Mouse (Mus musculus) lung, embryonic 15.5 days (tissue): ENCODE results near the gene Cst9. TPM values are rescaled to one million over a fixed set of nuclear protein-coding genes. Genes with fewer than 3 reads are reported as not detected.

ENCODE experiments used
- ATAC-seq: fragments of 200-750 bp; cut with Nextera tagmentation; 2 replicates; pipeline ENCODE4 v1.8.0; 2017; ENCODE audit warnings: moderate number of reproducible peaks, borderline replicate concordance; ENCODE audit not compliant: low FRiP score, low TSS enrichment; ENCODE audit errors: extremely low read depth
- H3K27ac ChIP-seq: fragments of 300-500 bp; sonication (generic); 2 replicates; pipeline ENCODE4 v1.5.1; 2015; ENCODE audit warnings: moderate library complexity, mild to moderate bottlenecking, inconsistent platforms
- H3K27me3 ChIP-seq: fragments of 300-500 bp; sonication (generic); 2 replicates; pipeline ENCODE4 v1.6.1; 2015; ENCODE audit warnings: inconsistent platforms
- H3K36me3 ChIP-seq: fragments of 300-500 bp; sonication (generic); 2 replicates; pipeline ENCODE4 v1.6.1; 2015; ENCODE audit warnings: inconsistent platforms
- H3K4me1 ChIP-seq: fragments of 300-500 bp; sonication (generic); 2 replicates; pipeline ENCODE4 v1.6.1; 2015; ENCODE audit warnings: inconsistent platforms
- H3K4me2 ChIP-seq: fragments of 300-500 bp; sonication (generic); 2 replicates; pipeline ENCODE4 v1.6.1; 2015; ENCODE audit warnings: inconsistent platforms, mild to moderate bottlenecking, moderate library complexity
- H3K4me3 ChIP-seq: fragments of 300-500 bp; sonication (generic); 2 replicates; pipeline ENCODE4 v1.5.1; 2015; ENCODE audit warnings: mild to moderate bottlenecking, inconsistent platforms
- H3K9ac ChIP-seq: fragments of 300-500 bp; sonication (generic); 2 replicates; pipeline ENCODE4 v1.6.1; 2015; ENCODE audit warnings: inconsistent platforms
- H3K9me3 ChIP-seq: fragments of 300-500 bp; sonication (generic); 2 replicates; pipeline ENCODE4 v1.6.1; 2016; ENCODE audit warnings: inconsistent platforms
- WGBS: fragments of 180-500 bp; shearing (Covaris S2); methylation state at CpG from one replicate; pipeline ENCODE4 v1.1.7; 2015; 5-methylcytosine and 5-hydroxymethylcytosine counted together
- polyA plus RNA-seq: library from polyadenylated mRNA; unstranded; fragments of >200 nt; fragmentation: Nextera tagmentation; extraction: Ambion mirVana; gene quantifications from 2 replicates; pipeline ENCODE4 v1.2.1, GENCODE M21; 2015

Cst9 gene
- polyA plus RNA-seq, 1 experiment from 2014 or later = 0.37 TPM

- H3K27ac ChIP-seq = no peak overlapping the region
- no peaks in the 10 kb centered on the region for H3K27me3 ChIP-seq
- no peak for ATAC-seq
- H3K4me1 ChIP-seq = peaks cover 10% of the 10 kb centered on the region
- no peak overlapping the region for H3K9ac ChIP-seq
- no peak overlapping the region for H3K4me2 ChIP-seq
- WGBS = 61% methylated on average over 4 of the region's 4 CpGs
- H3K4me3 ChIP-seq = no peak overlapping the region
- no peaks in the 10 kb centered on the region for H3K36me3 ChIP-seq
- H3K9me3 ChIP-seq = no peaks in the 10 kb centered on the region
Measured at GRCm38 (mm10) chr2:148857506-148857905, 22.6 kb downstream of the Cst9 start.

GRCm38 (mm10) chr2:148860993-148861392 is 26.0 kb downstream of the Cst9 start:
- Histone ChIP-seq H3K27me3 (no peaks in the 10 kb centered on the region), H3K27ac (no peak overlapping the region), H3K9ac (no peak overlapping the region), H3K36me3 (no peaks in the 10 kb centered on the region), H3K4me1 (peaks cover 10% of the 10 kb centered on the region), H3K4me2 (no peak overlapping the region), H3K4me3 (no peak overlapping the region), H3K9me3 (no peaks in the 10 kb centered on the region)
- ATAC-seq = no peak
- WGBS = 68% methylated on average over 4 of the region's 4 CpGs

- no peak overlapping the region for H3K27ac ChIP-seq
- no peak overlapping the region for H3K4me3 ChIP-seq
- H3K36me3 ChIP-seq = no peaks in the 10 kb centered on the region
- no peaks in the 10 kb centered on the region for H3K9me3 ChIP-seq
- no peak overlapping the region for H3K9ac ChIP-seq
- H3K27me3 ChIP-seq = no peaks in the 10 kb centered on the region
- no peak overlapping the region for H3K4me2 ChIP-seq
- ATAC-seq = no peak
- H3K4me1 ChIP-seq = peaks cover 6% of the 10 kb centered on the region
Measured at GRCm38 (mm10) chr2:148861693-148862092, 26.7 kb downstream of the Cst9 start.

- ATAC-seq = 0 out of 2 replicates have a peak, but pooled peaks have one; percentile 19
Measured at GRCm38 (mm10) chr2:148864966-148865365, 30.0 kb downstream of the Cst9 start, which contains the start of gene 9230104L09Rik. Gene 9230104L09Rik, minus strand, starts transcription at chr2:148865038.

GRCm38 (mm10) chr2:148868959-148869358 is 34.0 kb downstream of the Cst9 start:
- Histone ChIP-seq H3K27me3 (no peaks in the 10 kb centered on the region), H3K27ac (no peak overlapping the region), H3K36me3 (peaks cover 21% of the 10 kb centered on the region), H3K4me2 (no peak overlapping the region), H3K9ac (no peak overlapping the region), H3K4me1 (peaks cover 18% of the 10 kb centered on the region), H3K4me3 (no peak overlapping the region), H3K9me3 (no peaks in the 10 kb centered on the region)
- ATAC-seq = no peak
- WGBS = 44% methylated on average over 1 of the region's 1 CpGs

More at GRCm38 (mm10) chr2:148864966-148865365, 30.0 kb downstream of the Cst9 start, which contains the start of gene 9230104L09Rik:
- 35% methylated on average over 2 of the region's 2 CpGs for WGBS
- Histone ChIP-seq H3K36me3 (no peaks in the 10 kb centered on the region), H3K27me3 (no peaks in the 10 kb centered on the region), H3K9me3 (no peaks in the 10 kb centered on the region), H3K27ac (no peak within 1 kb of the TSS), H3K4me2 (no peak within 1 kb of the TSS), H3K9ac (no peak within 1 kb of the TSS), H3K4me1 (no peaks in the 10 kb centered on the region), H3K4me3 (no peak within 1 kb of the TSS)

GRCm38 (mm10) chr2:148870526-148870925 is 35.6 kb downstream of the Cst9 start:
- H3K9ac ChIP-seq = no peak overlapping the region
- H3K4me2 ChIP-seq = no peak overlapping the region
- 80% methylated on average over 3 of the region's 3 CpGs for WGBS

GRCm38 (mm10) chr2:148872860-148873259 is 37.9 kb downstream of the Cst9 start:
- Histone ChIP-seq H3K36me3 (peaks cover 21% of the 10 kb centered on the region), H3K9ac (peak overlapping the region; percentile 95; the same call in 1 of the 2 replicates), H3K4me1 (peaks cover 42% of the 10 kb centered on the region), H3K27ac (peak overlapping the region; percentile 53), H3K4me2 (peak overlapping the region; percentile 80), H3K9me3 (no peaks in the 10 kb centered on the region), H3K27me3 (no peaks in the 10 kb centered on the region), H3K4me3 (peak overlapping the region; percentile 95)
- no peak for ATAC-seq
- WGBS = 31% methylated on average over 4 of the region's 4 CpGs

More at GRCm38 (mm10) chr2:148870526-148870925, 35.6 kb downstream of the Cst9 start:
- Histone ChIP-seq H3K9me3 (no peaks in the 10 kb centered on the region), H3K27me3 (no peaks in the 10 kb centered on the region), H3K36me3 (peaks cover 21% of the 10 kb centered on the region), H3K4me1 (peaks cover 26% of the 10 kb centered on the region), H3K4me3 (no peak overlapping the region), H3K27ac (no peak overlapping the region)
- no peak for ATAC-seq

GRCm38 (mm10) chr2:148874224-148874616 is 39.3 kb downstream of the Cst9 start:
- Histone ChIP-seq H3K4me1 (peaks cover 46% of the 10 kb centered on the region), H3K36me3 (peaks cover 21% of the 10 kb centered on the region), H3K4me3 (peak overlapping the region; percentile 95), H3K4me2 (peak overlapping the region; percentile 80), H3K27ac (peak overlapping the region; percentile 53; the same call in 1 of the 2 replicates), H3K27me3 (no peaks in the 10 kb centered on the region), H3K9ac (peak overlapping the region; percentile 95), H3K9me3 (no peaks in the 10 kb centered on the region)
- 13% methylated on average over 3 of the region's 3 CpGs for WGBS
- ATAC-seq = peak; percentile 25; the same call in 1 of the 2 replicates

GRCm38 (mm10) chr2:148874617-148875334 is 39.8 kb downstream of the Cst9 start:
- ATAC-seq = peak; percentile 55
- no peaks in the 10 kb centered on the region for H3K9me3 ChIP-seq
- H3K36me3 ChIP-seq = peaks cover 21% of the 10 kb centered on the region
- peak overlapping the region; percentile 97 for H3K27ac ChIP-seq
- H3K4me1 ChIP-seq = peaks cover 46% of the 10 kb centered on the region
- peak overlapping the region; percentile 95 for H3K4me3 ChIP-seq
- WGBS = under 1% methylated on average over 34 of the region's 34 CpGs
- peak overlapping the region; percentile 80 for H3K4me2 ChIP-seq
- no peaks in the 10 kb centered on the region for H3K27me3 ChIP-seq
- peak overlapping the region; percentile 95 for H3K9ac ChIP-seq

- Histone ChIP-seq H3K9me3 (no peaks in the 10 kb centered on the region), H3K27me3 (no peaks in the 10 kb centered on the region), H3K4me1 (peaks cover 46% of the 10 kb centered on the region), H3K27ac (peak within 1 kb of the TSS; percentile 97), H3K9ac (peak within 1 kb of the TSS; percentile 95), H3K4me2 (peak within 1 kb of the TSS; percentile 80), H3K4me3 (peak within 1 kb of the TSS; percentile 95), H3K36me3 (peaks cover 20% of the 10 kb centered on the region)
- peak; percentile 94 for ATAC-seq
- WGBS = 0% methylated on average over 19 of the region's 19 CpGs
Measured at GRCm38 (mm10) chr2:148875335-148875811, 40.4 kb downstream of the Cst9 start, which contains the start of gene Cst3. Gene Cst3, minus strand, starts transcription at chr2:148875692.

- Histone ChIP-seq H3K4me3 (no peak overlapping the region), H3K27me3 (no peaks in the 10 kb centered on the region), H3K4me2 (no peak overlapping the region), H3K9me3 (no peaks in the 10 kb centered on the region), H3K4me1 (peaks cover 46% of the 10 kb centered on the region), H3K27ac (peak overlapping the region; percentile 56; the same call in 1 of the 2 replicates), H3K9ac (no peak overlapping the region), H3K36me3 (peaks cover 5% of the 10 kb centered on the region)
- ATAC-seq = no peak
- WGBS = 14% methylated on average over 3 of the region's 3 CpGs
Measured at GRCm38 (mm10) chr2:148877016-148877770, 42.2 kb downstream of the Cst9 start.
